Mouse (Mus musculus) T-helper 2 cell (primary cell): Measurements from ENCODE around the gene Kdelc1.

Experiments
- in situ Hi-C: fragments of 300-600 bp; cut with MboI, MseI; formaldehyde crosslinking; loops from one replicate; pipeline ENCODE4 v1.15.1; 2025; ENCODE audit warnings: high pct_unique_total_duplicates

Gene Kdelc1

DNA sequence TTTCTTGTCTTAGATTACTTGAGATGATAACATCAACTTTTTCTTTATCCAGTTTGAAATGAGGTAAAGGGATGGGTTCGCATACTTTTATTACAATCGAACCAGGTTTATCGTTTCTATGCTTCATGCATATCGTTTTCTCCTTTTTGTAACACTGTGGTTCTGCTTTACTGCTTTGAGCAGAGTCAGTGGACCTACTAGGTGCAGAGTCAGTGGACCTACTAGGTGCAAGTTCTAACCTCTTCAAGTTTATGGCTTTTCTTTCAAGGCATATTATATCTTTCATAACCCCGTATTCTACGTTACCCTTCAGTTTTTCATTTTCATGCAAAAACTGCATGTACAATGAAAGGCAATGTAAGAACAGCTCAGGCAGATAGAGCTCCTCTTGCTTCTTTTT is 55.2 kb downstream of the Kdelc1 start:
- in situ Hi-C loops = loop anchor here (10.0 kb wide), 1 partner anchor 299 kb away; no protein-coding TSS in a partner anchor

DNA sequence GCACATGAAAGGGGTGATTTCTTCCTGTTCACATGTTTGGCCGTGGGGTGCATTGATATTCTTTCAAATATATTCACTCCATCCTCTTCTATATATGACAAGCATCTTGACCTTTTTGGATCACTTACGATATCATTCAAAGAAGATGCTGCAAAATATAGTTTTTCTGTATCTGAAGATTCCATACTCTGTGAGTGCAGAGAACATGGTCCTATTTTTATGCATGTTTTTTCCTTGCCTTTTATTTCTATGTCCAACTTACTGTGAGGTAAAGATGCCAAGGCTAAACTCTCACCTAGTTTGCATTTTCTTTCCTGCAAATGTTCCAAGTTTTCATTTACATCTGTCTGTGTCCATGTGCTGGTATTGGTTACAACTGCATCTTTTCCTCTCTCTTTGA is 56.8 kb downstream of the Kdelc1 start, which contains the start of gene Gm8251:
Gene Gm8251, minus strand, starts transcription at position 101 of the 400 bp plus-strand sequence.
- in situ Hi-C loops = loop anchor here (10.0 kb wide), 1 partner anchor 297 kb away; no protein-coding TSS in a partner anchor

DNA sequence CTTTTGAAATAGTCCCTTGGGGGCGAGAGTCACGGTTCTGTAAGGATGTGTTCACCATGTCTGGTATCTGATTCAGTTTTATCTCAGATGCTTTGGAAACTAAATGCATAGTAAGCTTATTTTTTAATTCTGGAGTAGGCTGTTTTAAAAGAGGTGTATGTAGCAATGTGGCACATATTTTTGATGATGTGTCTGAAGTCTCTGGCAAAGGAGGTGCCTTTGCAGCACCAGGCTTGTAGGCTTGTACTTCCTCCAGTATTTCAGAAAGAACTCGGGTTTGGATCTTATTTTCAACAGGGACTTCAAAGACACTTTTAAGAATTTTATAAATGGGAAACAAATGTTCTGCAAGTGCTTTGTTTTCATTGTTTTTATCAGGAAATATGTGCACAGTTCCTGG is 60.8 kb downstream of the Kdelc1 start:
- in situ Hi-C loops = no loop called here
